10 mouse cellular contexts compared by ENCODE assay signal in genomic region chr3:101653446-101653845, GRCm38 (mm10). TPM values are rescaled to one million over a fixed set of nuclear protein-coding genes. Genes with fewer than 3 reads are reported as not detected.
DNase-seq lines count a peak whose midpoint lies in the region; ATAC-seq and TF ChIP-seq lines count a peak whose summit lies in the region.
"Had no signal": no experiment of that assay in that cellular context is flagged by ENCODE, and none has a peak within 500 bp of the region (broad histone marks: within the 10 kb centered on the region; RNA-seq: fewer than 3 reads in every experiment).

No protein-coding gene starts in this region.

- TF ChIP-seq CTCF in intestine, postnatal 0 days (IDR thresholded peaks at IDR 0.05; ENCODE audit: low read depth), result no peak

- no peak overlapping the region for H3K4me2 ChIP-seq in intestine, embryonic 14.5 days (ENCODE audit: low read length)
- no peak overlapping the region for H3K4me2 ChIP-seq in intestine, postnatal 0 days (replicated peaks; ENCODE audit: low read depth)
- no peak overlapping the region for H3K4me2 ChIP-seq in heart, embryonic 12.5 days

- peak; percentile 40; the same call in 1 of the 2 replicates for ATAC-seq in intestine, embryonic 14.5 days (replicated peaks; ENCODE audit: low FRiP score, low TSS enrichment, low read depth)
- ATAC-seq in intestine, postnatal 0 days, result no peak
- no peak for ATAC-seq in granulocyte monocyte progenitor cell, adult 5-6 weeks (replicated peaks; ENCODE audit: poor library complexity, severe bottlenecking)
- no peak for ATAC-seq in heart, embryonic 12.5 days (ENCODE audit: insufficient number of reproducible peaks, low FRiP score)

- H3K4me1 ChIP-seq in intestine, embryonic 14.5 days (replicated peaks; ENCODE audit: control insufficient read depth, insufficient read depth, low read length), result no peaks in the 10 kb centered on the region
- peaks cover 4% of the 10 kb centered on the region; the same call in 1 of the 2 replicates for H3K4me1 ChIP-seq in intestine, postnatal 0 days (replicated peaks; ENCODE audit: control insufficient read depth, insufficient read depth, low read length)
- H3K4me1 ChIP-seq in heart, embryonic 12.5 days (replicated peaks), result peaks cover 3% of the 10 kb centered on the region; the same call in 1 of the 2 replicates

- H3K27ac ChIP-seq in intestine, embryonic 14.5 days (ENCODE audit: low read depth), result peak overlapping the region; percentile 24
- no peak overlapping the region for H3K27ac ChIP-seq in intestine, postnatal 0 days (ENCODE audit: low read depth, low read length)
- no peak overlapping the region for H3K27ac ChIP-seq in heart, embryonic 12.5 days (ENCODE audit: poor library complexity, severe bottlenecking)

- H3K9me3 ChIP-seq in intestine, embryonic 14.5 days (ENCODE audit: control insufficient read depth, low read length), result no peaks in the 10 kb centered on the region
- H3K9me3 ChIP-seq in intestine, postnatal 0 days (ENCODE audit: control insufficient read depth), result no peaks in the 10 kb centered on the region
- no peaks in the 10 kb centered on the region for H3K9me3 ChIP-seq in heart, embryonic 12.5 days (replicated peaks)
- H3K9me3 ChIP-seq: megakaryocyte, embryonic 14.5 days had no signal

- 26% methylated on average over 7 of the region's 7 CpGs for WGBS in intestine, embryonic 14.5 days
- 59% methylated on average over 7 of the region's 7 CpGs for WGBS in intestine, postnatal 0 days
- 40% methylated on average over 7 of the region's 7 CpGs for WGBS in heart, embryonic 12.5 days

- H3K4me3 ChIP-seq in intestine, embryonic 14.5 days (ENCODE audit: low read depth, low read length), result no peak overlapping the region
- H3K4me3 ChIP-seq in intestine, postnatal 0 days (ENCODE audit: low read depth, low read length), result no peak overlapping the region
- H3K4me3 ChIP-seq in heart, embryonic 12.5 days, result no peak overlapping the region
- H3K4me3 ChIP-seq: megakaryocyte, embryonic 14.5 days had no signal

- DNase-seq in intestine, embryonic 14.5 days (ENCODE audit: low spot score), result no peak
- DNase-seq in cerebellum, postnatal 14 days, result peak; percentile 77 to 79
- peak; percentile 16 to 31 for DNase-seq in layer of hippocampus, postnatal 10 days (ENCODE audit: low spot score in 2 of 2)
- peak; percentile 76 to 81 for DNase-seq in right cerebral cortex, postnatal 10 days (ENCODE audit: low spot score in 2 of 2)
- DNase-seq in gastrocnemius, postnatal 4 days (ENCODE audit: low spot score in 2 of 2), result no peak

- no peak overlapping the region for H3K9ac ChIP-seq in intestine, embryonic 14.5 days (ENCODE audit: low read length)
- no peak overlapping the region for H3K9ac ChIP-seq in intestine, postnatal 0 days (ENCODE audit: low read depth, low read length)
- H3K9ac ChIP-seq in heart, embryonic 12.5 days, result no peak overlapping the region

- no peaks in the 10 kb centered on the region for H3K27me3 ChIP-seq in intestine, embryonic 14.5 days (replicated peaks; ENCODE audit: control insufficient read depth, insufficient read depth, low read length)
- H3K27me3 ChIP-seq in intestine, postnatal 0 days (replicated peaks; ENCODE audit: control insufficient read depth, insufficient read depth, low read length), result no peaks in the 10 kb centered on the region
- H3K27me3 ChIP-seq in heart, embryonic 12.5 days (replicated peaks), result no peaks in the 10 kb centered on the region
- H3K27me3 ChIP-seq: CH12.LX had no signal

- no peaks in the 10 kb centered on the region for H3K36me3 ChIP-seq in intestine, embryonic 14.5 days (ENCODE audit: control insufficient read depth, insufficient read depth, low read length)
- no peaks in the 10 kb centered on the region for H3K36me3 ChIP-seq in intestine, postnatal 0 days (ENCODE audit: control insufficient read depth, insufficient read depth)
- no peaks in the 10 kb centered on the region for H3K36me3 ChIP-seq in heart, embryonic 12.5 days

RNA-seq across cellular contexts. Expression of gene Atp1a1, which starts 49.0 kb away (rescaled TPM):
- 238 and 276 TPM in 2 replicates for polyA plus RNA-seq in intestine, embryonic 14.5 days (2014; fragmentation: Nextera tagmentation; extraction: Ambion mirVana)
- 309 and 318 TPM in 2 replicates for polyA plus RNA-seq in intestine, postnatal 0 days (2015; fragmentation: Nextera tagmentation; extraction: Ambion mirVana)
- total RNA-seq in layer of hippocampus, postnatal 10 days (2021), result 100 to 1,000 TPM; 367 to 390 TPM
- 100 to 1,000 TPM; 112 to 117 TPM for total RNA-seq in gastrocnemius, postnatal 4 days (2021)
- total RNA-seq in granulocyte monocyte progenitor cell, adult 5-6 weeks (2014; fragmentation: Nextera tagmentation), result 82.1 and 82.6 TPM in 2 replicates
- 118 and 122 TPM in 2 replicates for total RNA-seq in granulocyte monocyte progenitor cell, adult 5-6 weeks (2017)
- polyA plus RNA-seq in heart, embryonic 12.5 days (2016; fragmentation: Nextera tagmentation; extraction: Ambion mirVana), result 277 and 294 TPM in 2 replicates

Comparison
In these comparisons a context has a peak if more than half of its experiments do, and no peak if none do; other contexts are left out.
1. DNase-seq: peak in cerebellum, postnatal 14 days (2 of 2), layer of hippocampus, postnatal 10 days (2 of 2) and right cerebral cortex, postnatal 10 days (2 of 2); none in intestine, embryonic 14.5 days (single experiment) and gastrocnemius, postnatal 4 days (0 of 2).